Mouse (Mus musculus) MEL (cell line): Measurements from ENCODE around the gene Krtap7-1. TPM values are rescaled to one million over a fixed set of nuclear protein-coding genes. Genes with fewer than 3 reads are reported as not detected.

ENCODE experiments used
- DNase-seq: peaks from one replicate; pipeline ENCODE4 v3.0.0; 2011; ENCODE audit warnings: low read depth, low spot score
- H3K27ac ChIP-seq: 2 replicates; pipeline ENCODE4 v1.5.1; 2012; ENCODE audit warnings: low read depth, mild to moderate bottlenecking, control low read depth, low read length, moderate library complexity; ENCODE audit not compliant: control insufficient read depth
- H3K27me3 ChIP-seq, 2 experiments: fragments of 150-350 bp in 1 of 2; sonication (generic) in 1 of 2; 2 replicates each; pipeline ENCODE4 v1.6.1; 2012; ENCODE audit warnings: low read length in 2 of 2, mild to moderate bottlenecking in 2 of 2, improper control_type of control experiment in 1 of 2, moderate library complexity in 1 of 2; ENCODE audit not compliant: insufficient read depth in 2 of 2, control insufficient read depth in 1 of 2
- H3K36me3 ChIP-seq, 2 experiments: 2 replicates each; pipeline ENCODE4 v1.6.1; 2012 to 2014; ENCODE audit warnings: low read length in 2 of 2, improper control_type of control experiment in 1 of 2, inconsistent platforms in 1 of 2, mild to moderate bottlenecking in 1 of 2; ENCODE audit not compliant: insufficient read depth in 2 of 2, control insufficient read depth in 1 of 2
- H3K4me1 ChIP-seq, 2 experiments: fragments of 150-350 bp in 1 of 2; sonication (generic) in 1 of 2; 2 replicates each; pipeline ENCODE4 v1.6.1; 2012; ENCODE audit warnings: low read length in 2 of 2, improper control_type of control experiment in 1 of 2, mild to moderate bottlenecking in 1 of 2; ENCODE audit not compliant: insufficient read depth in 2 of 2, control insufficient read depth in 1 of 2
- H3K4me3 ChIP-seq, 2 experiments: fragments of 150-350 bp in 1 of 2; sonication (generic) in 1 of 2; 2 replicates each; pipeline ENCODE4 v1.5.1; 2012; ENCODE audit warnings: low read depth in 2 of 2, low read length in 2 of 2, mild to moderate bottlenecking in 2 of 2, moderate library complexity in 2 of 2, control low read depth in 1 of 2, improper control_type of control experiment in 1 of 2; ENCODE audit not compliant: control insufficient read depth in 1 of 2, insufficient read depth in 1 of 2
- H3K79me2 ChIP-seq: 2 replicates; pipeline ENCODE4 v1.6.1; 2012; ENCODE audit warnings: mild to moderate bottlenecking, low read length, moderate library complexity; ENCODE audit not compliant: control insufficient read depth, poor library complexity, insufficient read depth
- H3K9ac ChIP-seq: 2 replicates; pipeline ENCODE4 v1.6.1; 2012; ENCODE audit warnings: low read depth, mild to moderate bottlenecking, control low read depth, low read length, moderate library complexity; ENCODE audit not compliant: control insufficient read depth, poor library complexity, severe bottlenecking
- H3K9me3 ChIP-seq: fragments of 150-350 bp; sonication (generic); replicated peaks from 2 replicates; pipeline ENCODE4 v1.6.1; 2012; ENCODE audit warnings: mild to moderate bottlenecking, low read length, improper control_type of control experiment, moderate library complexity; ENCODE audit not compliant: insufficient read depth
- BHLHE40 ChIP-seq: IDR thresholded peaks from 2 replicates; pipeline ENCODE4 v1.6.1; 2012; ENCODE audit warnings: low read depth, mild to moderate bottlenecking, inconsistent platforms, low read length, improper control_type of control experiment, borderline replicate concordance
- CHD1 ChIP-seq: IDR thresholded peaks from 2 replicates; pipeline ENCODE4 v1.6.1; 2012; ENCODE audit warnings: low read depth, mild to moderate bottlenecking, inconsistent platforms, low read length, improper control_type of control experiment
- CTCF ChIP-seq, 3 experiments: IDR thresholded peaks in 2 of 3; conservative IDR thresholded peaks in 1 of 3; 2 replicates each; pipeline ENCODE4 v1.5.1; 2011 to 2012; ENCODE audit warnings: low read length in 3 of 3, low read depth in 2 of 3, mild to moderate bottlenecking in 2 of 3, improper control_type of control experiment in 1 of 3, inconsistent platforms in 1 of 3, mixed read lengths in 1 of 3, moderate library complexity in 1 of 3; ENCODE audit not compliant: control insufficient read depth in 1 of 3, insufficient read depth in 1 of 3, poor library complexity in 1 of 3, severe bottlenecking in 1 of 3
- EP300 ChIP-seq, 2 experiments: IDR thresholded peaks; 2 replicates each; pipeline ENCODE4 v1.6.1; 2011; ENCODE audit warnings: improper control_type of control experiment in 2 of 2, low read length in 2 of 2, low read depth in 1 of 2, mild to moderate bottlenecking in 1 of 2
- GABPA ChIP-seq: IDR thresholded peaks from 2 replicates; pipeline ENCODE4 v1.6.1; 2012; ENCODE audit warnings: low read depth, mild to moderate bottlenecking, inconsistent platforms, low read length, improper control_type of control experiment, moderate library complexity
- GATA1 ChIP-seq: IDR thresholded peaks from 2 replicates; pipeline ENCODE4 v1.6.1; 2011; ENCODE audit warnings: low read depth, low read length, improper control_type of control experiment
- HCFC1 ChIP-seq: IDR thresholded peaks from 2 replicates; pipeline ENCODE4 v1.6.1; 2012; ENCODE audit warnings: low read depth, mild to moderate bottlenecking, inconsistent platforms, low read length, improper control_type of control experiment, moderate library complexity
- KAT2A ChIP-seq: conservative IDR thresholded peaks from 2 replicates; pipeline ENCODE4 v1.6.1; 2012; ENCODE audit warnings: low read depth, low read length, improper control_type of control experiment, inconsistent platforms
- MAX ChIP-seq: IDR thresholded peaks from 2 replicates; pipeline ENCODE4 v1.6.1; 2011; ENCODE audit warnings: low read length, improper control_type of control experiment
- MAZ ChIP-seq: IDR thresholded peaks from 2 replicates; pipeline ENCODE4 v1.6.1; 2012; ENCODE audit warnings: low read depth, mild to moderate bottlenecking, inconsistent platforms, low read length, improper control_type of control experiment
- MYB ChIP-seq: IDR thresholded peaks from 2 replicates; pipeline ENCODE4 v1.6.1; 2011; ENCODE audit warnings: mild to moderate bottlenecking, low read depth, low read length, improper control_type of control experiment
- NRF1 ChIP-seq: IDR thresholded peaks from 2 replicates; pipeline ENCODE4 v1.6.1; 2014; ENCODE audit warnings: low read depth, mild to moderate bottlenecking, inconsistent platforms, low read length, improper control_type of control experiment, moderate library complexity; ENCODE audit not compliant: poor library complexity, insufficient read depth, severe bottlenecking
- POLR2A ChIP-seq, 2 experiments: IDR thresholded peaks; 2 replicates each; pipeline ENCODE4 v1.6.1; 2011 to 2012; ENCODE audit warnings: low read length in 2 of 2, mild to moderate bottlenecking in 2 of 2, control low read depth in 1 of 2, improper control_type of control experiment in 1 of 2, low read depth in 1 of 2, moderate library complexity in 1 of 2; ENCODE audit not compliant: control insufficient read depth in 1 of 2, insufficient read depth in 1 of 2, poor library complexity in 1 of 2
- POLR2AphosphoS5 ChIP-seq: IDR thresholded peaks from 2 replicates; pipeline ENCODE4 v1.6.1; 2012; ENCODE audit warnings: low read depth, borderline replicate concordance, mild to moderate bottlenecking, inconsistent platforms, low read length, moderate library complexity, mixed read lengths
- RAD21 ChIP-seq: IDR thresholded peaks from 2 replicates; pipeline ENCODE4 v1.6.1; 2011; ENCODE audit warnings: mild to moderate bottlenecking, low read depth, low read length, improper control_type of control experiment
- SIN3A ChIP-seq: IDR thresholded peaks from 2 replicates; pipeline ENCODE4 v1.6.1; 2012; ENCODE audit warnings: low read length, improper control_type of control experiment, inconsistent platforms
- SMC3 ChIP-seq: IDR thresholded peaks from 2 replicates; pipeline ENCODE4 v1.6.1; 2011; ENCODE audit warnings: low read depth, low read length, improper control_type of control experiment
- TBP ChIP-seq: IDR thresholded peaks from 2 replicates; pipeline ENCODE4 v1.8.0; 2011; ENCODE audit warnings: low read depth, low read length, improper control_type of control experiment
- TCF12 ChIP-seq: IDR thresholded peaks from 2 replicates; pipeline ENCODE4 v1.6.1; 2014; ENCODE audit warnings: low read depth, mild to moderate bottlenecking, inconsistent platforms, low read length, improper control_type of control experiment, moderate library complexity
- USF1 ChIP-seq: IDR thresholded peaks from 2 replicates; pipeline ENCODE4 v1.6.1; 2014; ENCODE audit warnings: low read depth, mild to moderate bottlenecking, inconsistent platforms, low read length, improper control_type of control experiment, moderate library complexity
- USF2 ChIP-seq, 2 experiments: IDR thresholded peaks; 2 replicates each; pipeline ENCODE4 v1.6.1; 2011 to 2012; ENCODE audit warnings: improper control_type of control experiment in 2 of 2, low read length in 2 of 2, borderline replicate concordance in 1 of 2, inconsistent platforms in 1 of 2, low read depth in 1 of 2, mild to moderate bottlenecking in 1 of 2; ENCODE audit not compliant: insufficient read depth in 1 of 2
- ZC3H11A ChIP-seq: IDR thresholded peaks from 2 replicates; pipeline ENCODE4 v1.6.1; 2012; ENCODE audit warnings: low read depth, mild to moderate bottlenecking, inconsistent platforms, low read length, improper control_type of control experiment
- ZMIZ1 ChIP-seq: IDR thresholded peaks from 2 replicates; pipeline ENCODE4 v1.6.1; 2012; ENCODE audit warnings: low read depth, mild to moderate bottlenecking, inconsistent platforms, low read length, improper control_type of control experiment, moderate library complexity
- ZNF384 ChIP-seq: IDR thresholded peaks from 2 replicates; pipeline ENCODE4 v1.6.1; 2012; ENCODE audit warnings: low read depth, mild to moderate bottlenecking, inconsistent platforms, low read length, improper control_type of control experiment
- polyA plus RNA-seq, 2 experiments: library from polyadenylated mRNA; stranded (reverse) in 1 of 2; unstranded in 1 of 2; fragments of >175 nt in 1 of 2; fragments of >200 nt in 1 of 2; gene quantifications; 2 replicates each; pipeline versions ENCODE4 v1.2.1 to v1.2.4; 2012; ENCODE audit warnings: low replicate concordance in 2 of 2, low read depth in 1 of 2; ENCODE audit not compliant: insufficient read length in 2 of 2, insufficient read depth in 1 of 2, missing spikeins in 1 of 2
- total RNA-seq: library from RNA; depleted of rRNA; stranded (reverse); fragments of 300-350 nt; gene quantifications from 2 replicates; pipeline ENCODE4 v1.2.3, GENCODE M21; 2012

The Krtap7-1 gene
- total and polyA plus RNA-seq, 3 experiments: not detected

- Histone ChIP-seq H3K9me3 (no peaks in the 10 kb centered on the region), H3K27ac (no peak overlapping the region), H3K79me2 (no peaks in the 10 kb centered on the region), H3K4me1 (no peaks in the 10 kb centered on the region), H3K9ac (no peak overlapping the region), H3K27me3 (no peaks in the 10 kb centered on the region), H3K4me3 (no peak overlapping the region), H3K36me3 (no peaks in the 10 kb centered on the region)
- DNase-seq: peak; percentile 28
- no peak for TF ChIP-seq ZC3H11A
- TF ChIP-seq CTCF (IDR thresholded peaks at IDR 0.05 in 2 of 3, conservative IDR thresholded peaks at IDR 0.05 in 1 of 3; ENCODE audit: control insufficient read depth in 1 of 3, insufficient read depth in 1 of 3, low read depth in 2 of 3, low read length in 3 of 3, poor library complexity in 1 of 3, severe bottlenecking in 1 of 3): peak; percentile 36 to 68 (median 39); a peak in 5 of 6 replicates
- TF ChIP-seq SMC3: 0 out of 2 replicates have a peak, but pooled peaks have one; percentile 26
- TF ChIP-seq RAD21: peak; percentile 45
Measured at GRCm38 (mm10) chr16:89517635-89518034, 9.5 kb upstream of the Krtap7-1 start.

GRCm38 (mm10) chr16:89513431-89513830, 5.3 kb upstream of the Krtap7-1 start:
- Histone ChIP-seq H3K4me1 (no peaks in the 10 kb centered on the region), H3K27me3 (no peaks in the 10 kb centered on the region), H3K9ac (no peak overlapping the region), H3K79me2 (no peaks in the 10 kb centered on the region), H3K4me3 (no peak overlapping the region), H3K36me3 (no peaks in the 10 kb centered on the region)
- DNase-seq: no peak
- TF ChIP-seq TCF12: no peak
- TF ChIP-seq USF2 (IDR thresholded peaks at IDR 0.05; ENCODE audit: borderline replicate concordance in 1 of 2, insufficient read depth in 1 of 2, low read depth in 1 of 2, low read length in 2 of 2): no peak
- TF ChIP-seq HCFC1: no peak
- no peak for TF ChIP-seq KAT2A
- TF ChIP-seq CHD1: no peak
- no peak for TF ChIP-seq USF1
- TF ChIP-seq BHLHE40: no peak
- no peak for TF ChIP-seq ZNF384
- TF ChIP-seq, all 39 proteins: peak for 0
- Histone ChIP-seq H3K9me3 (no peaks in the 10 kb centered on the region), H3K27ac (no peak overlapping the region)

- no peak for DNase-seq
- no peaks in the 10 kb centered on the region for H3K27me3 ChIP-seq
- no peak overlapping the region for H3K4me3 ChIP-seq
- H3K9ac ChIP-seq: no peak overlapping the region
- no peaks in the 10 kb centered on the region for H3K9me3 ChIP-seq
- H3K4me1 ChIP-seq: no peaks in the 10 kb centered on the region
- H3K79me2 ChIP-seq: no peaks in the 10 kb centered on the region
- H3K36me3 ChIP-seq: no peaks in the 10 kb centered on the region
- TF ChIP-seq CHD1: no peak
- no peak for TF ChIP-seq CTCF (IDR thresholded peaks at IDR 0.05 in 2 of 3, conservative IDR thresholded peaks at IDR 0.05 in 1 of 3; ENCODE audit: control insufficient read depth in 1 of 3, insufficient read depth in 1 of 3, low read depth in 2 of 3, low read length in 3 of 3, poor library complexity in 1 of 3, severe bottlenecking in 1 of 3)
- TF ChIP-seq TBP: no peak
- no peak for TF ChIP-seq MAZ
- TF ChIP-seq SIN3A: no peak
- TF ChIP-seq ZNF384: no peak
- no peak for TF ChIP-seq MYB
- TF ChIP-seq USF1: no peak
- TF ChIP-seq ZMIZ1: no peak
- no peak for TF ChIP-seq POLR2A (IDR thresholded peaks at IDR 0.05; ENCODE audit: control insufficient read depth in 1 of 2, insufficient read depth in 1 of 2, low read depth in 1 of 2, low read length in 2 of 2, poor library complexity in 1 of 2)
- no peak for TF ChIP-seq GABPA
- no peak for TF ChIP-seq MAX
- TF ChIP-seq HCFC1: no peak
- no peak for TF ChIP-seq EP300 (IDR thresholded peaks at IDR 0.05; ENCODE audit: low read depth in 1 of 2, low read length in 2 of 2)
- no peak for TF ChIP-seq POLR2AphosphoS5
- TF ChIP-seq NRF1: no peak
- TF ChIP-seq TCF12: no peak
- TF ChIP-seq GATA1: no peak
- H3K27ac ChIP-seq: no peak overlapping the region
Measured at GRCm38 (mm10) chr16:89503571-89503970, 4.6 kb downstream of the Krtap7-1 start.
